Mouse (Mus musculus) spleen, adult 2 months (tissue): Measurements from ENCODE around the gene Nedd9.

Experiments used
- CTCF ChIP-seq: fragments of 200-500 bp; IDR thresholded peaks from 2 replicates; pipeline ENCODE4 v1.5.1; 2011; ENCODE audit warnings: mild to moderate bottlenecking, inconsistent platforms; ENCODE audit not compliant: insufficient read depth, insufficient read length, insufficient replicate concordance; ENCODE audit errors: extremely low read depth
- POLR2A ChIP-seq: fragments of 200-500 bp; IDR thresholded peaks from 2 replicates; pipeline ENCODE4 v1.6.1; 2011; ENCODE audit warnings: low read depth, low read length, inconsistent platforms

GRCm38 (mm10) chr13:41298996-41299395, 188.2 kb downstream of the Nedd9 start:
- no peak for TF ChIP-seq POLR2A
- TF ChIP-seq CTCF: no peak
